Mouse (Mus musculus) left cerebral cortex, postnatal 10 days (tissue): Measurements from ENCODE around the gene Cenpp. TPM values are rescaled to one million over a fixed set of nuclear protein-coding genes. Genes with fewer than 3 reads are reported as not detected.
"Not testable (repeated sequence)": the region's sequence is repeated elsewhere in the genome, so short reads cannot be mapped to it uniquely, and the experiment has no call there.

ENCODE experiments used
- DNase-seq, 2 experiments: peaks; one replicate each; pipeline ENCODE4 v3.0.0; 2021 to 2022; ENCODE audit warnings: low spot score in 2 of 2, mixed read lengths in 1 of 2; ENCODE audit errors: extremely low spot score in 1 of 2
- intact Hi-C: fragments of 180-260 bp; cut with DNase I; formaldehyde crosslinking; loops from one replicate; pipeline ENCODE4 v1.15.1; 2025
- total RNA-seq, 2 experiments: library from RNA; stranded (reverse); gene quantifications; 2 replicates each; pipeline ENCODE4 v1.2.3; 2021

Gene Cenpp
- total RNA-seq, 2 experiments from 2014 or later, result 1.5 to 1.6 TPM

- DNase-seq, result no peak
- intact Hi-C loops, result no loop called here
Measured at GRCm38 (mm10) chr13:49617021-49617420, 35.6 kb downstream of the Cenpp start.

- DNase-seq, result no peak
- intact Hi-C loops, result no loop called here
Measured at GRCm38 (mm10) chr13:49608589-49609322, 43.8 kb downstream of the Cenpp start.

- intact Hi-C loops, result no loop called here
Measured at GRCm38 (mm10) chr13:49607714-49608113, 44.9 kb downstream of the Cenpp start, which contains the start of gene Ogn. Gene Ogn, plus strand, starts transcription at chr13:49608046.

GRCm38 (mm10) chr13:49603603-49604002 lies 49.0 kb downstream of the Cenpp start:
- intact Hi-C loops, result no loop called here
- no peak for DNase-seq

More at GRCm38 (mm10) chr13:49607714-49608113, 44.9 kb downstream of the Cenpp start, which contains the start of gene Ogn:
- peak in 1 of 2 experiments; percentile 22 for DNase-seq

- DNase-seq, intact Hi-C loops: not testable (repeated sequence)
Measured at GRCm38 (mm10) chr13:49602541-49602940, 50.0 kb downstream of the Cenpp start.

- no peak for DNase-seq
- intact Hi-C loops, result no loop called here
Measured at GRCm38 (mm10) chr13:49586062-49586461, 66.5 kb downstream of the Cenpp start.

GRCm38 (mm10) chr13:49584307-49585005 lies 68.1 kb downstream of the Cenpp start:
- intact Hi-C loops, result no loop called here
- DNase-seq, result peak in 1 of 2 experiments; percentile 43

GRCm38 (mm10) chr13:49583859-49584258 lies 68.7 kb downstream of the Cenpp start:
- DNase-seq, result no peak
- intact Hi-C loops, result no loop called here

GRCm38 (mm10) chr13:49581541-49582530 lies 70.7 kb downstream of the Cenpp start, which contains the start of gene Omd:
Gene Omd, plus strand, starts transcription at chr13:49582462.
- intact Hi-C loops, result no loop called here
- DNase-seq, result no peak

- DNase-seq, result no peak
- intact Hi-C loops, result no loop called here
Measured at GRCm38 (mm10) chr13:49571418-49571817, 81.2 kb downstream of the Cenpp start.

- intact Hi-C loops, result no loop called here
- no peak for DNase-seq
Measured at GRCm38 (mm10) chr13:49570371-49570770, 82.2 kb downstream of the Cenpp start.

GRCm38 (mm10) chr13:49564347-49564746 lies 88.2 kb downstream of the Cenpp start:
- no peak for DNase-seq
- intact Hi-C loops, result no loop called here

GRCm38 (mm10) chr13:49560886-49561285 lies 91.7 kb downstream of the Cenpp start:
- no peak for DNase-seq
- intact Hi-C loops, result no loop called here

- peak in 1 of 2 experiments; percentile 47 for DNase-seq
Measured at GRCm38 (mm10) chr13:49559185-49559584, 93.4 kb downstream of the Cenpp start.

GRCm38 (mm10) chr13:49556924-49557323 lies 95.7 kb downstream of the Cenpp start:
- intact Hi-C loops, result no loop called here

More at GRCm38 (mm10) chr13:49559185-49559584, 93.4 kb downstream of the Cenpp start:
- intact Hi-C loops, result no loop called here

GRCm38 (mm10) chr13:49556203-49556602 lies 96.4 kb downstream of the Cenpp start:
- DNase-seq, result no peak
- intact Hi-C loops, result no loop called here

More at GRCm38 (mm10) chr13:49556924-49557323, 95.7 kb downstream of the Cenpp start:
- DNase-seq, result no peak

- DNase-seq, result no peak
- intact Hi-C loops, result no loop called here
Measured at GRCm38 (mm10) chr13:49554519-49554918, 98.1 kb downstream of the Cenpp start.

- DNase-seq, result no peak
- intact Hi-C loops, result no loop called here
Measured at GRCm38 (mm10) chr13:49549616-49550015, 103.0 kb downstream of the Cenpp start.
